ENCODE assay signal across 11 mouse cellular contexts in genomic region chrX:151951181-151951580, GRCm38 (mm10). TPM values are rescaled to one million over a fixed set of nuclear protein-coding genes. Genes with fewer than 3 reads are reported as not detected.
DNase-seq lines count a peak whose midpoint lies in the region.
"Had no signal": no experiment of that assay in that cellular context is flagged by ENCODE, and none has a peak within 500 bp of the region (broad histone marks: within the 10 kb centered on the region; RNA-seq: fewer than 3 reads in every experiment).

No protein-coding gene starts in this region.

- DNase-seq in lung, postnatal 10 days = peak; percentile 1
- no peak for DNase-seq in lung, postnatal 14 days
- DNase-seq in MN1 (ENCODE audit: low spot score) = peak; percentile 29
- DNase-seq in brain, adult 2 months (ENCODE audit: low read depth, low spot score) = peak; percentile 13
- no peak for DNase-seq in frontal cortex, postnatal 36 days (ENCODE audit: low spot score in 2 of 2)
- no peak for DNase-seq in layer of hippocampus, postnatal 25 days (ENCODE audit: extremely low spot score in 1 of 2, low spot score in 1 of 2)
- DNase-seq in spleen, postnatal 4 days (ENCODE audit: low spot score in 2 of 2) = no peak
- DNase-seq: cerebellum, postnatal 36 days; kidney, postnatal 25 days; lung, embryonic 14.5 days; right cerebral cortex, adult 18-20 months had no signal

RNA-seq across cellular contexts. Expression of gene Hsd17b10, which starts 50.5 kb away (rescaled TPM):
- total RNA-seq in layer of hippocampus, postnatal 25 days (2021) = 10 to 100 TPM; 50.6 to 52.6 TPM

Comparison
In these comparisons a context has a peak if more than half of its experiments do, and no peak if none do; other contexts are left out.
1. DNase-seq: peak in lung, postnatal 10 days (single experiment), MN1 (single experiment) and brain, adult 2 months (single experiment); none in lung, postnatal 14 days (single experiment), frontal cortex, postnatal 36 days (0 of 2), layer of hippocampus, postnatal 25 days (0 of 2) and spleen, postnatal 4 days (0 of 2).